Comparison of ENCODE assay signal across 7 mouse cellular contexts in genomic region chr8:84104697-84105609, GRCm38 (mm10). TPM values are rescaled to one million over a fixed set of nuclear protein-coding genes. Genes with fewer than 3 reads are reported as not detected.
DNase-seq lines count a peak whose midpoint lies in the region; ATAC-seq lines count a peak whose summit lies in the region.

TSS of gene Dcaf15 (minus strand) at chr8:84104768.

- no peaks in the 10 kb centered on the region for H3K9me3 ChIP-seq in intestine, embryonic 15.5 days
- H3K9me3 ChIP-seq in midbrain, embryonic 10.5 days (replicated peaks): no peaks in the 10 kb centered on the region

- H3K27me3 ChIP-seq in intestine, embryonic 15.5 days (replicated peaks): no peaks in the 10 kb centered on the region
- no peaks in the 10 kb centered on the region for H3K27me3 ChIP-seq in midbrain, embryonic 10.5 days (ENCODE audit: low read depth, poor library complexity, severe bottlenecking)

- H3K27ac ChIP-seq in intestine, embryonic 15.5 days: peak within 1 kb of the TSS; percentile 86
- peak within 1 kb of the TSS; percentile 98 for H3K27ac ChIP-seq in midbrain, embryonic 10.5 days (replicated peaks)

- peak; percentile 98 for ATAC-seq in intestine, embryonic 15.5 days

- peak within 1 kb of the TSS; percentile 79 for H3K9ac ChIP-seq in intestine, embryonic 15.5 days

- WGBS in intestine, embryonic 15.5 days: 8% methylated on average over 42 of the region's 42 CpGs
- 8% methylated on average over 42 of the region's 42 CpGs for WGBS in midbrain, embryonic 10.5 days

- peak within 1 kb of the TSS; percentile 78 for H3K4me3 ChIP-seq in intestine, embryonic 15.5 days (replicated peaks)
- peak within 1 kb of the TSS; percentile 68 for H3K4me3 ChIP-seq in midbrain, embryonic 10.5 days

- peaks cover 18% of the 10 kb centered on the region for H3K4me1 ChIP-seq in intestine, embryonic 15.5 days (replicated peaks)
- H3K4me1 ChIP-seq in midbrain, embryonic 10.5 days: peaks cover 41% of the 10 kb centered on the region

- peak; percentile 99 for DNase-seq in adrenal gland, adult 2 months
- peak; percentile 97 for DNase-seq in embryo, embryonic 11.5 days (ENCODE audit: low read depth, low spot score)
- peak; percentile 91 to 98 for DNase-seq in gastrocnemius, postnatal 36 days
- DNase-seq in left cerebral cortex, postnatal 25 days (ENCODE audit: low spot score in 2 of 2): peak; percentile 98 to 99
- peak; percentile 99 for DNase-seq in midbrain, embryonic 10.5 days (ENCODE audit: low spot score)
- peak; percentile 98 for DNase-seq in right cerebral cortex, postnatal 4 days

- peaks cover 9% of the 10 kb centered on the region; the same call in 1 of the 2 replicates for H3K36me3 ChIP-seq in intestine, embryonic 15.5 days
- peaks cover 30% of the 10 kb centered on the region for H3K36me3 ChIP-seq in midbrain, embryonic 10.5 days

- H3K4me2 ChIP-seq in intestine, embryonic 15.5 days (replicated peaks): peak within 1 kb of the TSS; percentile 76

- intact Hi-C loops in gastrocnemius, postnatal 36 days (cut with DNase I): loop anchor here (5.0 kb wide), 1 partner anchor 532 kb away; no protein-coding TSS in a partner anchor
- intact Hi-C loops in left cerebral cortex, postnatal 25 days (cut with DNase I): loop anchor here (5.0 kb wide), 1 partner anchor 68 kb away; no protein-coding TSS in a partner anchor

RNA-seq across cellular contexts. Expression of gene Dcaf15, which starts in this region (rescaled TPM):
- total RNA-seq in adrenal gland, adult 2 months (2021): 10 to 100 TPM; 14.4 to 18.2 TPM
- 60.2 and 62.7 TPM in 2 replicates for polyA plus RNA-seq in adrenal gland, adult 2 months (2012; rRNA removed)
- total RNA-seq in gastrocnemius, postnatal 36 days (2021): 1 to 10 TPM; 4.8 to 5.1 TPM
- polyA plus RNA-seq in intestine, embryonic 15.5 days (2015; fragmentation: Nextera tagmentation; extraction: Ambion mirVana): 8.4 and 9.9 TPM in 2 replicates
- total RNA-seq in left cerebral cortex, postnatal 25 days (2021): 10 to 100 TPM; 16.8 to 18.4 TPM
- polyA plus RNA-seq in midbrain, embryonic 10.5 days (2016; fragmentation: Nextera tagmentation; extraction: Ambion mirVana): 16.3 and 17.5 TPM in 2 replicates

Comparison
In these comparisons a context has a peak if more than half of its experiments do, and no peak if none do; other contexts are left out.
1. Peak in every context shown above with its lines: DNase-seq, ATAC-seq, H3K4me3 ChIP-seq and H3K27ac ChIP-seq.